Mouse (Mus musculus) midbrain, embryonic 11.5 days (tissue): ENCODE measurements around the gene Cops4. TPM values are rescaled to one million over a fixed set of nuclear protein-coding genes. Genes with fewer than 3 reads are reported as not detected.

ENCODE experiments used
- ATAC-seq: fragments of 200-750 bp; cut with Nextera tagmentation; 2 replicates; pipeline ENCODE4 v1.8.0; 2017; ENCODE audit warnings: moderate TSS enrichment, moderate library complexity; ENCODE audit not compliant: low FRiP score
- DNase-seq: peaks from one replicate; pipeline ENCODE4 v3.0.0; 2015; ENCODE audit warnings: low spot score; ENCODE audit errors: missing footprints
- H3K27ac ChIP-seq: fragments of 300-500 bp; sonication (generic); 2 replicates; pipeline ENCODE4 v1.5.1; 2014; ENCODE audit warnings: low read depth, low read length
- H3K27me3 ChIP-seq: fragments of 300-500 bp; sonication (generic); 2 replicates; pipeline ENCODE4 v1.6.1; 2014; ENCODE audit warnings: mild to moderate bottlenecking, low read length, moderate library complexity, mixed read lengths; ENCODE audit not compliant: control insufficient read depth, insufficient read depth
- H3K36me3 ChIP-seq: fragments of 300-500 bp; sonication (generic); 2 replicates; pipeline ENCODE4 v1.6.1; 2014; ENCODE audit warnings: mild to moderate bottlenecking, low read length, moderate library complexity, mixed read lengths; ENCODE audit not compliant: control insufficient read depth, insufficient read depth
- H3K4me1 ChIP-seq: fragments of 300-500 bp; sonication (generic); 2 replicates; pipeline ENCODE4 v1.6.1; 2014; ENCODE audit warnings: low read length; ENCODE audit not compliant: control insufficient read depth, insufficient read depth
- H3K4me2 ChIP-seq: fragments of 300-500 bp; sonication (generic); 2 replicates; pipeline ENCODE4 v1.6.1; 2014; ENCODE audit warnings: mild to moderate bottlenecking, moderate library complexity
- H3K4me3 ChIP-seq: fragments of 300-500 bp; sonication (generic); 2 replicates; pipeline ENCODE4 v1.5.1; 2014; ENCODE audit warnings: low read depth, low read length
- H3K9ac ChIP-seq: fragments of 300-500 bp; sonication (generic); 2 replicates; pipeline ENCODE4 v1.6.1; 2014; ENCODE audit warnings: low read length
- H3K9me3 ChIP-seq: fragments of 300-500 bp; sonication (generic); 2 replicates; pipeline ENCODE4 v1.6.1; 2016; ENCODE audit warnings: low read length; ENCODE audit not compliant: control insufficient read depth
- WGBS: fragments of 180-500 bp; shearing (Covaris S2); extraction: QIAGEN DNeasy Blood & Tissue Kit; methylation state at CpG from one replicate; pipeline ENCODE4 v1.1.7; 2014; 5-methylcytosine and 5-hydroxymethylcytosine counted together
- polyA plus RNA-seq: library from polyadenylated mRNA; unstranded; fragments of >200 nt; fragmentation: Nextera tagmentation; extraction: Ambion mirVana; gene quantifications from 2 replicates; pipeline ENCODE4 v1.2.1, GENCODE M21; 2014

Cops4 gene
- polyA plus RNA-seq, 1 experiment from 2014 or later, result 242 TPM

GRCm38 (mm10) chr5:100499243-100499642 lies 18.9 kb upstream of the Cops4 start:
- H3K27me3 ChIP-seq, result no peaks in the 10 kb centered on the region
- H3K36me3 ChIP-seq, result no peaks in the 10 kb centered on the region
- no peak for DNase-seq
- no peak for ATAC-seq
- H3K27ac ChIP-seq, result no peak overlapping the region
- H3K4me3 ChIP-seq, result peak overlapping the region; percentile 78
- H3K9me3 ChIP-seq, result no peaks in the 10 kb centered on the region
- peak overlapping the region; percentile 83 for H3K4me2 ChIP-seq
- peaks cover 17% of the 10 kb centered on the region for H3K4me1 ChIP-seq
- WGBS, result 37% methylated on average over 2 of the region's 2 CpGs
- H3K9ac ChIP-seq, result peak overlapping the region; percentile 76; the same call in 1 of the 2 replicates

GRCm38 (mm10) chr5:100499831-100500304 lies 18.2 kb upstream of the Cops4 start:
- H3K4me3 ChIP-seq, result peak overlapping the region; percentile 78
- under 1% methylated on average over 30 of the region's 41 CpGs for WGBS
- no peaks in the 10 kb centered on the region for H3K27me3 ChIP-seq
- no peaks in the 10 kb centered on the region for H3K36me3 ChIP-seq
- DNase-seq (peak; percentile 94), ATAC-seq (peak; percentile 25)
- H3K4me2 ChIP-seq, result peak overlapping the region; percentile 83
- no peaks in the 10 kb centered on the region for H3K9me3 ChIP-seq
- peak overlapping the region; percentile 69; the same call in 1 of the 2 replicates for H3K27ac ChIP-seq
- H3K9ac ChIP-seq, result peak overlapping the region; percentile 76
- H3K4me1 ChIP-seq, result peaks cover 17% of the 10 kb centered on the region

- H3K9me3 ChIP-seq, result no peaks in the 10 kb centered on the region
- H3K4me1 ChIP-seq, result peaks cover 17% of the 10 kb centered on the region
- peak within 1 kb of the TSS; percentile 83 for H3K4me2 ChIP-seq
- H3K4me3 ChIP-seq, result peak within 1 kb of the TSS; percentile 78
- H3K27ac ChIP-seq, result peak within 1 kb of the TSS; percentile 69; the same call in 1 of the 2 replicates
- peak; percentile 98 for DNase-seq
- H3K9ac ChIP-seq, result peak within 1 kb of the TSS; percentile 76
- WGBS, result under 1% methylated on average over 56 of the region's 60 CpGs
- peak; percentile 96 for ATAC-seq
- H3K27me3 ChIP-seq, result no peaks in the 10 kb centered on the region
- no peaks in the 10 kb centered on the region for H3K36me3 ChIP-seq
Measured at GRCm38 (mm10) chr5:100500458-100500961, 17.6 kb upstream of the Cops4 start, which contains the start of gene Lin54. Gene Lin54, minus strand, starts transcription at chr5:100500639.

DNA sequence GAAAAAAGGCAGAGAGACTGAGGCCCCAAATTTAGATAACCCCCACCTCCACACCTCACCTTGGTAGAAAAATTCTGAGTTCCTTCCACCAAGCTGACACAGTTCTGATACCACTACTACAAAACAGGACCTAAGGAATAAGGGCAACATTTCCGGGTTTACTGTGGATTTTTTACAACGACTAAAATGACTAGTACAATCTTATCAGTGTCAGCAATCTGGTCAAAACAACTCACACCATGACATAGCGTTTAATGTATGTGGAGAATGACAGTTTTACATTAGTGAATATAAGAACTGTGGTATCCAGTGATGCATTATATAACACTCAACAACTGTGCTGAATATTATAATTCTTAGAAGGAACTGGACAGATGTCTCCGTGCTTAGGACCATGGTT lies 16.8 kb upstream of the Cops4 start:
- peak overlapping the region; percentile 43; the same call in 1 of the 2 replicates for H3K9ac ChIP-seq
- no peaks in the 10 kb centered on the region for H3K27me3 ChIP-seq
- no peak overlapping the region for H3K27ac ChIP-seq
- peak overlapping the region; percentile 35 for H3K4me2 ChIP-seq
- DNase-seq, result no peak
- ATAC-seq, result no peak
- H3K9me3 ChIP-seq, result no peaks in the 10 kb centered on the region
- 84% methylated on average over 4 of the region's 4 CpGs for WGBS
- no peaks in the 10 kb centered on the region for H3K36me3 ChIP-seq
- no peak overlapping the region for H3K4me3 ChIP-seq
- peaks cover 17% of the 10 kb centered on the region for H3K4me1 ChIP-seq

DNA sequence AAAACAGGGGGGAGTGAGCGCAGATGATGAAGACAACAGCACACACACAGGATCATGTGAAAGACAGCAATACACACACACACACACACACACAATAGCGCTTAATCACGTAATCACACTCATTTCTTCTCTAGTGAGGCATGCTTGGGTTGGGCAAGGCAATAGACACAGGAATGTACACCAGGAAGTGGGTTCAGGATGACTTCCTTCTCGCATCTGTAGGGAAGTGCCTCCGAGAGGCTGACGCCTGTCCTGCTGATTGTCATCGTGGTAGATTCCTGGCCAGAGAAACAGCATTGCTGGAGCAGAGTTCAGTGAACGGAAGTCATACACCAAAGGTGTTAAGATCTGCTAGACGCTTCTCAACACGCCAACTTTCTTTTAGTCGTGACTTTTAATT lies 8.9 kb upstream of the Cops4 start:
- H3K27me3 ChIP-seq, result no peaks in the 10 kb centered on the region
- H3K9ac ChIP-seq, result no peak overlapping the region
- H3K27ac ChIP-seq, result no peak overlapping the region
- no peaks in the 10 kb centered on the region for H3K4me1 ChIP-seq
- 79% methylated on average over 11 of the region's 11 CpGs for WGBS
- H3K36me3 ChIP-seq, result no peaks in the 10 kb centered on the region
- no peaks in the 10 kb centered on the region for H3K9me3 ChIP-seq
- ATAC-seq, result no peak
- H3K4me3 ChIP-seq, result no peak overlapping the region
- DNase-seq, result no peak
- no peak overlapping the region for H3K4me2 ChIP-seq

DNA sequence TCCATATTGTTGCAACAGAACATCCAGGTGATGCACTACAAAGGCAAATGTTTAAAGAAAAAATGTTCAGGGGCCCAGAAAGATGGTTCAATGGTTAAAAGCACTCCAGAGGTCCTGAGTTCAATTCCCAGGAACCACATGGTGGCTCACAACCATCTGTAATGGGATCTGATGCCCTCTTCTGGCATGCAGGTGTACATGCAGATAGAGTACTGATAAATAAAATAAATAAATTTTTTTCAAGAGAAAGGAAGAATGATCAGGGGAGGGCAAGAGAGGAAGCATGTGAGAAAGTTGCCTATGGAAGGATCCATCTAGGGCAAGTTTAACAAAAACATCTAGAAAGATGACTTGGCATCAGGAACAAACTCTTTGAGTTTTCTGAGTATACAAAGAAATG lies 5.5 kb upstream of the Cops4 start:
- Histone ChIP-seq H3K4me3 (no peak overlapping the region), H3K27ac (no peak overlapping the region), H3K4me2 (no peak overlapping the region), H3K9ac (no peak overlapping the region), H3K9me3 (no peaks in the 10 kb centered on the region), H3K36me3 (no peaks in the 10 kb centered on the region), H3K27me3 (no peaks in the 10 kb centered on the region), H3K4me1 (no peaks in the 10 kb centered on the region; the same call in 1 of the 2 replicates)
- ATAC-seq (no peak), DNase-seq (no peak)

- H3K27ac ChIP-seq, result no peak overlapping the region
- peak; percentile 82 for DNase-seq
- H3K4me2 ChIP-seq, result peak overlapping the region; percentile 80
- no peaks in the 10 kb centered on the region for H3K36me3 ChIP-seq
- no peaks in the 10 kb centered on the region for H3K27me3 ChIP-seq
- ATAC-seq, result no peak
- peaks cover 5% of the 10 kb centered on the region for H3K4me1 ChIP-seq
- H3K9me3 ChIP-seq, result no peaks in the 10 kb centered on the region
- H3K9ac ChIP-seq, result peak overlapping the region; percentile 89
- WGBS, result 10% methylated on average over 5 of the region's 5 CpGs
- peak overlapping the region; percentile 89 for H3K4me3 ChIP-seq
Measured at GRCm38 (mm10) chr5:100519027-100519411, 910 bp downstream of the Cops4 start.

GRCm38 (mm10) chr5:100520223-100520622 lies 2.1 kb downstream of the Cops4 start:
- H3K9ac ChIP-seq, result no peak overlapping the region
- no peak overlapping the region for H3K27ac ChIP-seq
- no peak overlapping the region for H3K4me3 ChIP-seq
- H3K36me3 ChIP-seq, result no peaks in the 10 kb centered on the region
- H3K4me1 ChIP-seq, result peaks cover 5% of the 10 kb centered on the region
- H3K4me2 ChIP-seq, result no peak overlapping the region
- H3K9me3 ChIP-seq, result no peaks in the 10 kb centered on the region
- ATAC-seq (no peak), DNase-seq (peak; percentile 45)
- no peaks in the 10 kb centered on the region for H3K27me3 ChIP-seq
- 88% methylated on average over 2 of the region's 2 CpGs for WGBS

GRCm38 (mm10) chr5:100523331-100523730 lies 5.2 kb downstream of the Cops4 start:
- Histone ChIP-seq H3K9ac (no peak overlapping the region), H3K4me2 (no peak overlapping the region), H3K27ac (no peak overlapping the region), H3K4me3 (no peak overlapping the region), H3K27me3 (no peaks in the 10 kb centered on the region), H3K9me3 (no peaks in the 10 kb centered on the region), H3K36me3 (no peaks in the 10 kb centered on the region), H3K4me1 (peaks cover 5% of the 10 kb centered on the region)
- DNase-seq, result peak; percentile 61
- no peak for ATAC-seq
- WGBS, result 90% methylated on average over 1 of the region's 1 CpGs
